Mouse (Mus musculus) liver, adult 2 months (tissue): Measurements from ENCODE around the gene Psph.
"Not testable (repeated sequence)": the region's sequence is repeated elsewhere in the genome, so short reads cannot be mapped to it uniquely, and the experiment has no call there.

Source experiments
- CTCF ChIP-seq: fragments of 200-500 bp; IDR thresholded peaks from 2 replicates; pipeline ENCODE4 v1.5.1; 2011; ENCODE audit warnings: low read depth, low read length, control low read depth
- POLR2A ChIP-seq: fragments of 200-500 bp; IDR thresholded peaks from 2 replicates; pipeline ENCODE4 v1.6.1; 2011; ENCODE audit warnings: low read length, control low read depth; ENCODE audit not compliant: insufficient read depth; ENCODE audit errors: extremely low read depth

- not testable (repeated sequence) for TF ChIP-seq POLR2A, CTCF
Observed at GRCm38 (mm10) chr5:129773330-129773729, 13.9 kb downstream of the Psph start.
